Mouse (Mus musculus) embryonic facial prominence, embryonic 15.5 days (tissue): ENCODE data around the gene Pgm2. TPM values are rescaled to one million over a fixed set of nuclear protein-coding genes. Genes with fewer than 3 reads are reported as not detected.

ENCODE experiments used
- ATAC-seq: fragments of 200-750 bp; cut with Nextera tagmentation; 2 replicates; pipeline ENCODE4 v1.8.0; 2017; ENCODE audit warnings: low read depth, moderate TSS enrichment; ENCODE audit not compliant: insufficient number of reproducible peaks, low FRiP score, low TSS enrichment
- H3K27ac ChIP-seq: fragments of 300-500 bp; sonication (generic); replicated peaks from 2 replicates; pipeline ENCODE4 v1.5.1; 2015; ENCODE audit warnings: mild to moderate bottlenecking, inconsistent platforms
- H3K27me3 ChIP-seq: fragments of 300-500 bp; sonication (generic); 2 replicates; pipeline ENCODE4 v1.6.1; 2015; ENCODE audit warnings: inconsistent platforms
- H3K36me3 ChIP-seq: fragments of 300-500 bp; sonication (generic); 2 replicates; pipeline ENCODE4 v1.6.1; 2015; ENCODE audit warnings: mild to moderate bottlenecking, inconsistent platforms
- H3K4me1 ChIP-seq: fragments of 300-500 bp; sonication (generic); 2 replicates; pipeline ENCODE4 v1.6.1; 2015; ENCODE audit warnings: inconsistent platforms
- H3K4me2 ChIP-seq: fragments of 300-500 bp; sonication (generic); replicated peaks from 2 replicates; pipeline ENCODE4 v1.6.1; 2015; ENCODE audit warnings: mild to moderate bottlenecking, inconsistent platforms
- H3K4me3 ChIP-seq: fragments of 300-500 bp; sonication (generic); replicated peaks from 2 replicates; pipeline ENCODE4 v1.5.1; 2015; ENCODE audit warnings: mild to moderate bottlenecking, inconsistent platforms
- H3K9ac ChIP-seq: fragments of 300-500 bp; sonication (generic); 2 replicates; pipeline ENCODE4 v1.6.1; 2015; ENCODE audit warnings: inconsistent platforms
- H3K9me3 ChIP-seq: fragments of 300-500 bp; sonication (generic); replicated peaks from 2 replicates; pipeline ENCODE4 v1.6.1; 2016; ENCODE audit warnings: inconsistent platforms
- WGBS: fragments of 180-500 bp; shearing (Covaris S2); methylation state at CpG from one replicate; pipeline ENCODE4 v1.1.7; 2015; 5-methylcytosine and 5-hydroxymethylcytosine counted together
- microRNA-seq: library from miRNA; unstranded; fragments of <30 nt; microRNA quantifications from one replicate; pipeline ENCODE4, GENCODE M21; 2016; ENCODE audit warnings: borderline number of aligned reads
- polyA plus RNA-seq: library from polyadenylated mRNA; unstranded; fragments of >200 nt; fragmentation: Nextera tagmentation; extraction: Ambion mirVana; gene quantifications from 2 replicates; pipeline ENCODE4 v1.2.1, GENCODE M21; 2015

Gene Pgm2
- polyA plus RNA-seq, 1 experiment from 2014 or later = 30.7 TPM

- no peak overlapping the region for H3K27ac ChIP-seq
- H3K27me3 ChIP-seq = peaks cover 38% of the 10 kb centered on the region
- no peaks in the 10 kb centered on the region for H3K9me3 ChIP-seq
- H3K4me2 ChIP-seq = peak overlapping the region; percentile 100
- H3K4me3 ChIP-seq = peak overlapping the region; percentile 54
- H3K9ac ChIP-seq = no peak overlapping the region
- peaks cover 17% of the 10 kb centered on the region for H3K4me1 ChIP-seq
- WGBS = 2% methylated on average over 23 of the region's 23 CpGs
- H3K36me3 ChIP-seq = no peaks in the 10 kb centered on the region
- no peak for ATAC-seq
These were observed 68.1 kb downstream of the Pgm2 start for GRCm38 (mm10) chr5:64160705-64161391.

- WGBS = 82% methylated on average over 3 of the region's 3 CpGs
- Histone ChIP-seq H3K27me3 (peaks cover 38% of the 10 kb centered on the region), H3K9ac (no peak overlapping the region)
These were observed 69.2 kb downstream of the Pgm2 start for GRCm38 (mm10) chr5:64161917-64162316.

DNA sequence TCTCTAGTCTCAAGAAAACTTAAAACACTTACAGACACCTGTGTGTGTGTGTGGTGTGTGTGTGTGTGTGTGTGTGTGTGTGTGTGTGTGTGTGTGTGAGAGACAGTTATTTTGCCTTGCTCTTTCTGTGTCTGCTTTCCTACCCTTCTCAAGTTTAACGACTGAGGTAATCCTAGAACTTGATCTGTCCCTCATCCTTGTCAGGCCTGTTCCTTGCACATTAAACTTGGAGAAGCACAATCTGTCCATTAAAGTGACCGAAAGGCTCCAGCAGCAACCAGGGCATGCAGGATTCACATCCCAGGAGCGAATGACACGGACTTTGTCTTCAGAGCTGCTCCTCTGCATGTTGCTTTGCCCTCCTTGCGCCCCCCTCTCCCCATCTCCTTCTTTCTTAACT is 69.8 kb downstream of the Pgm2 start:
- Histone ChIP-seq H3K36me3 (no peaks in the 10 kb centered on the region), H3K27me3 (peaks cover 38% of the 10 kb centered on the region), H3K9ac (no peak overlapping the region), H3K9me3 (no peaks in the 10 kb centered on the region), H3K4me2 (no peak overlapping the region), H3K27ac (no peak overlapping the region), H3K4me3 (no peak overlapping the region), H3K4me1 (peaks cover 17% of the 10 kb centered on the region)
- WGBS = 87% methylated on average over 5 of the region's 5 CpGs
- ATAC-seq = no peak

More at GRCm38 (mm10) chr5:64161917-64162316, 69.2 kb downstream of the Pgm2 start:
- Histone ChIP-seq H3K4me3 (no peak overlapping the region), H3K4me1 (peaks cover 17% of the 10 kb centered on the region), H3K4me2 (no peak overlapping the region), H3K27ac (no peak overlapping the region), H3K36me3 (no peaks in the 10 kb centered on the region), H3K9me3 (no peaks in the 10 kb centered on the region)
- no peak for ATAC-seq

DNA sequence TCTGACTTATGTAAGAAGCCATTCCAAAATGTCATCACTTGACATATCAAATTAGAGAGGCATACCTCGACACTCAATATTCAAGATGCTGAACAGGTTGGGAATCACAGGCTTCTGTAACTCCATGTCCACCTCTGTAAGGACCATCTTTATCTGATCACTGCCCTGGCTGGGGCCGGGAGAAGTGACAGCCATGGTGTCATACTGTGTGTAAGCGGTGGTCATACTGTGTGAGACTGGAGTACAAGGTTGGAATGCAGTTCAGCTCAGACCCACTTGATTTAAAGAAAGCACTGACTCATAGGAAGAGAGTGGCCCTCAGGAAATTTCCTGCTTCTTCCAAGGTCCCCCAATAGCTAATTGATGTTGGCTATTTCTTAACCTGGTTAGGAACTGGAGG is 71.7 kb downstream of the Pgm2 start:
- Histone ChIP-seq H3K4me2 (no peak overlapping the region), H3K36me3 (no peaks in the 10 kb centered on the region), H3K27me3 (peaks cover 23% of the 10 kb centered on the region), H3K9ac (no peak overlapping the region), H3K4me1 (peaks cover 14% of the 10 kb centered on the region), H3K4me3 (no peak overlapping the region), H3K9me3 (no peaks in the 10 kb centered on the region), H3K27ac (no peak overlapping the region)
- ATAC-seq = no peak
- WGBS = 85% methylated on average over 3 of the region's 3 CpGs

DNA sequence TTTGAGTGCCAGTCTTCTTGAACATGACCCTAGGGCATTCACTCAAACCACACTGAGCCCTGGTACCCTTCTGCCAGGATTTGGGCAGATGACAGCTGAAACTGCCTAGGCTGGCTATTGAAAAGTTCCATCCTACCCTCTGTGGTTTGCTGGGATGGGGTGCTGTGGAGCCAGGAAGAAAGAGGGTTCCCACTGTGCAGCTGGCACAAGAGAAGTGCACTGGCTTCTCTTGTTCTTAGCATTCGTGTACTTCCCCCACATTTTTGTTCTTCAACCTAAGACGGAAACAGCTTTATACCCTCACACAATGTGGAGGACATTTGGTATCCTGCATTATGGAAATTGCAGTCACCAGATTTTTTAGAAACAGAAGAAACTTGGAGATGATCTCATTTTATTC is 73.1 kb downstream of the Pgm2 start:
- no peaks in the 10 kb centered on the region for H3K36me3 ChIP-seq
- ATAC-seq = no peak
- H3K4me3 ChIP-seq = no peak overlapping the region
- 0 out of 2 replicates have a peak, but pooled peaks cover under 1% of the 10 kb centered on the region for H3K4me1 ChIP-seq
- H3K9ac ChIP-seq = no peak overlapping the region
- H3K27ac ChIP-seq = no peak overlapping the region
- WGBS = 58% methylated on average over 2 of the region's 2 CpGs
- H3K9me3 ChIP-seq = no peaks in the 10 kb centered on the region
- H3K27me3 ChIP-seq = peaks cover 14% of the 10 kb centered on the region; the same call in 1 of the 2 replicates
- no peak overlapping the region for H3K4me2 ChIP-seq

GRCm38 (mm10) chr5:64168990-64169540 is 76.3 kb downstream of the Pgm2 start:
- WGBS = 94% methylated on average over 10 of the region's 10 CpGs
- Histone ChIP-seq H3K4me3 (no peak overlapping the region), H3K4me1 (no peaks in the 10 kb centered on the region), H3K9ac (no peak overlapping the region), H3K9me3 (no peaks in the 10 kb centered on the region), H3K27me3 (no peaks in the 10 kb centered on the region), H3K4me2 (no peak overlapping the region), H3K36me3 (no peaks in the 10 kb centered on the region), H3K27ac (no peak overlapping the region)
- no peak for ATAC-seq

GRCm38 (mm10) chr5:64172884-64173283 is 80.1 kb downstream of the Pgm2 start:
- Histone ChIP-seq H3K4me2 (no peak overlapping the region), H3K27me3 (no peaks in the 10 kb centered on the region), H3K4me1 (no peaks in the 10 kb centered on the region), H3K9me3 (no peaks in the 10 kb centered on the region), H3K27ac (no peak overlapping the region), H3K9ac (no peak overlapping the region), H3K36me3 (no peaks in the 10 kb centered on the region), H3K4me3 (no peak overlapping the region)
- ATAC-seq = no peak
- WGBS = 62% methylated on average over 3 of the region's 3 CpGs

DNA sequence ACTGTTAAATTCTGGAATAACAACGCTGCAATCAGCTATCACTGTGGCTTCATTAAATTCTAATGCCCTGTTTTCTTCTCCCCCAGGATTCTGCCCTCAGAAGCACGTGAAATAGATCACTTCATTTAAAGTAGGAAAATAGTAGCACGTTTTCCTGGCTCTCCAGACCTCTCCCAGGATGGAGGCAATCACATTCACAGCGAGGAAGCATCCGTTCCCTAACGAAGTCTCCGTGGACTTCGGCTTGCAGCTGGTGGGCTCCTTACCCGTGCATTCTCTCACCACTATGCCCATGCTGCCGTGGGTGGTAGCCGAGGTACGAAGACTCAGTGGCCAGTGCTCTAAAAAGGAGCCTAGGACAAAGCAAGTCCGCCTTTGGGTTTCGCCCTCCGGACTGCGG is 80.6 kb downstream of the Pgm2 start:
- 73% methylated on average over 16 of the region's 16 CpGs for WGBS
- Histone ChIP-seq H3K9me3 (no peaks in the 10 kb centered on the region), H3K4me2 (no peak overlapping the region), H3K4me3 (no peak overlapping the region), H3K9ac (no peak overlapping the region), H3K27me3 (no peaks in the 10 kb centered on the region), H3K36me3 (no peaks in the 10 kb centered on the region), H3K27ac (no peak overlapping the region), H3K4me1 (no peaks in the 10 kb centered on the region)
- ATAC-seq = no peak

- Histone ChIP-seq H3K4me3 (no peak overlapping the region), H3K36me3 (no peaks in the 10 kb centered on the region), H3K9me3 (no peaks in the 10 kb centered on the region), H3K4me1 (no peaks in the 10 kb centered on the region), H3K27ac (no peak overlapping the region), H3K9ac (no peak overlapping the region), H3K4me2 (no peak overlapping the region), H3K27me3 (no peaks in the 10 kb centered on the region)
- 69% methylated on average over 5 of the region's 5 CpGs for WGBS
- ATAC-seq = no peak
These were observed 81.7 kb downstream of the Pgm2 start for GRCm38 (mm10) chr5:64174429-64174935.

Small RNA genes lying within 50 kb of the gene (microRNA-seq; reads per million reads assigned to microRNA genes)
- gene Gm22395 (not detected), gene Gm23967 (not detected)

Other genes starting within 250 kb of the Pgm2 start
- 26.6 and 30.1 TPM in 2 replicates for gene Rell1, start 124.1 kb upstream of the Pgm2 start, polyA plus RNA-seq
- gene Tbc1d1, start 63.4 kb downstream of the Pgm2 start, polyA plus RNA-seq = 17.5 and 18.1 TPM in 2 replicates